Mouse (Mus musculus): ENCODE measurements around the gene Hoxd9.

Gene Hoxd9

DNA sequence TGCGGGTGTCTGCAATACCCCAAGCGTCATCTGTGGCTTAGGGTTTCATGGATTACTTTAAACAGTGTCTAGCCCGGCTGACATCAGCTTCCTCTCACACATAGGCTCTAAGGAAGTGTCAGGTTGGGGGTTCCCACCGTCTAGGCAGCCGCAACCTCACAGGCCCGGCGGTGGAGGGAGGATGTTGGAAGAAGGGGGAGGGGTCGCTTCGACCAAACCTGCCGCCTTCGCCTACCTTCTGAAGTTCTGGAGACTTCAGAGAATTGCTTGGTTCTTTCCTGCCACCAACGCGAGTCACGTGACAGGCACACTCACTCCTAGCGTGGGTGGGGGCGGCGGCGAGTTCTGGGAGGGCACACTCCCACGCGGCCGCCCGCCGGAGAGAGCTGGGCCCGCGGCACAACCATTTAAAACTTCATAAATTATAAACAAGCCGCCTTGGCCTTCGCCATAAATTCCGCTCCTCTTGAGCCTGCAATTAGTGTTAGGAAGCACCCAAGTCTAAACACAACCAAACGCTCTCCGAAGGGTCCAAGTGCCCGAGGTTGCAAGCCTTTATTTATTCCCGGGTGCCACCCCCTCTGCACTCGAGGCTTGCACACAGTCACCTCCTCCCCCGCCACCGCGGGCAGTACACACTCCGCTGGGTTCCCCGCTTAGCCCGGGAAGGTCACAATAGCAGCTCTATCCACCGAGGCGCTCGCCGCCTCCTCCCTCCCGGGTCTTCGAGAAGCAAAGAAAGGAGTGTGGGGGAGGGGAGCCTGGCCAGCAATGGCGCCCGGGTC is 52.0 kb downstream of the Hoxd9 start:
- DNase-seq (ENCODE audit: low spot score) = no peak
